In genomic region chr16:35315496-35315895, GRCm38 (mm10) we compare ENCODE assay signal across 21 mouse cellular contexts.
"Had no signal": no experiment of that assay in that cellular context is flagged by ENCODE, and none has a peak within 500 bp of the region (broad histone marks: within the 10 kb centered on the region; RNA-seq: fewer than 3 reads in every experiment).

No protein-coding gene starts in this region.

- H3K36me3 ChIP-seq: liver, embryonic 13.5 days; liver, embryonic 15.5 days had no signal

- H3K4me3 ChIP-seq: heart, embryonic 10.5 days; heart, embryonic 12.5 days; hindbrain, embryonic 13.5 days; hindbrain, embryonic 15.5 days; kidney, embryonic 15.5 days; limb, embryonic 12.5 days; liver, embryonic 13.5 days; liver, embryonic 15.5 days had no signal

- H3K27me3 ChIP-seq: heart, embryonic 12.5 days; hindbrain, embryonic 13.5 days; hindbrain, embryonic 15.5 days; kidney, embryonic 15.5 days; limb, embryonic 12.5 days; liver, embryonic 13.5 days; liver, embryonic 15.5 days had no signal

- H3K27ac ChIP-seq: heart, embryonic 10.5 days; hindbrain, embryonic 13.5 days; hindbrain, embryonic 15.5 days; hindbrain, postnatal 0 days; kidney, embryonic 15.5 days; limb, embryonic 12.5 days; liver, embryonic 13.5 days; liver, embryonic 15.5 days had no signal

- DNase-seq: gastrocnemius, postnatal 14 days; gastrocnemius, postnatal 36 days; heart, adult 18-20 months; heart, postnatal 36 days; kidney, adult 11 months; kidney, adult 8-10 months; kidney, postnatal 10 days; layer of hippocampus, adult 9-11 months; layer of hippocampus, postnatal 36 days; left cerebral cortex, postnatal 4 days; liver, embryonic 13.5 days; liver, postnatal 0 days; lung, adult 2 months had no signal

- H3K9me3 ChIP-seq: heart, embryonic 10.5 days; heart, embryonic 12.5 days; hindbrain, embryonic 13.5 days; hindbrain, embryonic 15.5 days; kidney, embryonic 15.5 days; limb, embryonic 12.5 days; liver, embryonic 13.5 days; liver, embryonic 15.5 days had no signal

- H3K4me1 ChIP-seq: kidney, embryonic 15.5 days; liver, embryonic 13.5 days; liver, embryonic 15.5 days had no signal

- H3K9ac ChIP-seq: heart, embryonic 12.5 days; hindbrain, embryonic 13.5 days; hindbrain, embryonic 15.5 days; kidney, embryonic 15.5 days; limb, embryonic 12.5 days; liver, embryonic 13.5 days; liver, embryonic 15.5 days; liver, postnatal 0 days had no signal
